Mouse (Mus musculus) ES-E14 (cell line): ENCODE data around the gene Yod1. TPM values are rescaled to one million over a fixed set of nuclear protein-coding genes. Genes with fewer than 3 reads are reported as not detected.

Source experiments
- DNase-seq: peaks from one replicate; pipeline ENCODE4 v3.0.0-alpha.2; 2013; ENCODE audit warnings: low read depth, low spot score
- H3K27ac ChIP-seq: 2 replicates; pipeline ENCODE4 v1.5.1; 2012; ENCODE audit warnings: low read depth, mild to moderate bottlenecking, low read length, moderate library complexity, mixed read lengths; ENCODE audit not compliant: poor library complexity, insufficient read depth, severe bottlenecking
- H3K36me3 ChIP-seq: 2 replicates; pipeline ENCODE4 v1.6.1; 2012; ENCODE audit warnings: mild to moderate bottlenecking, low read length, moderate library complexity, mixed read lengths; ENCODE audit not compliant: control insufficient read depth, poor library complexity, insufficient read depth, severe bottlenecking
- H3K4me1 ChIP-seq, 2 experiments: fragments of 150-350 bp in 1 of 2; sonication (generic) in 1 of 2; 2 replicates each; pipeline ENCODE4 v1.6.1; 2012; ENCODE audit warnings: low read length in 2 of 2, mild to moderate bottlenecking in 1 of 2, mixed read lengths in 1 of 2; ENCODE audit not compliant: control insufficient read depth in 2 of 2, insufficient read depth in 2 of 2, poor library complexity in 1 of 2
- H3K4me3 ChIP-seq, 2 experiments: fragments of 150-350 bp in 1 of 2; sonication (generic) in 1 of 2; 2 replicates each; pipeline ENCODE4 v1.5.1; 2012; ENCODE audit warnings: low read length in 2 of 2, low read depth in 1 of 2, mild to moderate bottlenecking in 1 of 2, mixed read lengths in 1 of 2; ENCODE audit not compliant: insufficient read depth in 1 of 2, poor library complexity in 1 of 2, severe bottlenecking in 1 of 2
- H3K9ac ChIP-seq: 2 replicates; pipeline ENCODE4 v1.6.1; 2012; ENCODE audit warnings: low read depth, mild to moderate bottlenecking, low read length, mixed read lengths; ENCODE audit not compliant: poor library complexity, insufficient read depth, severe bottlenecking
- H3K9me3 ChIP-seq: fragments of 150-350 bp; sonication (generic); 2 replicates; pipeline ENCODE4 v1.6.1; 2012; ENCODE audit warnings: low read depth, mild to moderate bottlenecking, low read length; ENCODE audit not compliant: control insufficient read depth, insufficient read depth
- CHD2 ChIP-seq: IDR thresholded peaks from 2 replicates; pipeline ENCODE4 v1.6.1; 2014; ENCODE audit warnings: mild to moderate bottlenecking, low read depth, low read length, inconsistent platforms
- HCFC1 ChIP-seq: IDR thresholded peaks from 2 replicates; pipeline ENCODE4 v1.6.1; 2012; ENCODE audit warnings: low read length, inconsistent platforms, borderline replicate concordance; ENCODE audit not compliant: insufficient read depth
- MAFK ChIP-seq: IDR thresholded peaks from 2 replicates; pipeline ENCODE4 v1.6.1; 2014; ENCODE audit warnings: mild to moderate bottlenecking, low read depth, low read length, inconsistent platforms; ENCODE audit not compliant: insufficient read depth
- ZC3H11A ChIP-seq: IDR thresholded peaks from 2 replicates; pipeline ENCODE4 v1.6.1; 2012; ENCODE audit warnings: low read depth, mild to moderate bottlenecking, inconsistent platforms, low read length, borderline replicate concordance
- ZNF384 ChIP-seq: IDR thresholded peaks from 2 replicates; pipeline ENCODE4 v1.6.1; 2012; ENCODE audit warnings: low read depth, low read length, inconsistent platforms
- in situ Hi-C, 2 experiments: fragments of 600-800 bp; cut with MboI; formaldehyde crosslinking; loops; one replicate each; pipeline ENCODE4 v1.15.1; 2025; ENCODE audit warnings: low sequenced_read_pairs in 2 of 2, inconsistent platforms in 1 of 2; ENCODE audit not compliant: unreplicated experiment in 2 of 2
- total RNA-seq: library from RNA; depleted of rRNA; stranded (reverse); fragments of 300-350 nt; gene quantifications from 2 replicates; pipeline ENCODE4 v1.2.3, GENCODE M21; 2012

Yod1 gene
- total RNA-seq, 1 experiment: 4.5 TPM

DNA sequence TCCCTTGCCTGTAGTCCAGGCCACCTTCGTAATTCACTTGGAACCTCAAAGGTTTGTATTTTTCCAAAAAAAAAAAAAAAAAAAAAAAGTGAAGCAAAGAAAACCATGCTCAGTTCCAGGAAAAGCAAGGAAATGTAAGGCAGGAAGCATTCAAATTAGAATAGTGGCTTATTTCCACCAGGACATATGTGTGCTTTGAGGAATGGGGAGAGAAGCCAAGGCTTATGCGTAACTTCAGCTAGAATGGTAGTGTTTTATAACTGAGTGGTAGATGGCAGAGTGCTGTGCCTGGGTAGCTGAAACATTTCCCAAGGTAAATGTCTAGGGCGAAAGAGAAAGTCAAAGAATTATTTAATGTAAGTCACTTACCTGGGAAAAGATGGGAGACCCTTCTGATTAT is 11.6 kb downstream of the Yod1 start:
- H3K4me1 ChIP-seq: no peaks in the 10 kb centered on the region; a peak in 1 of 4 replicates
- H3K9me3 ChIP-seq: no peaks in the 10 kb centered on the region
- no peak for DNase-seq
- no peak for TF ChIP-seq ZNF384
- no peak for TF ChIP-seq MAFK
- no peak for TF ChIP-seq CHD2
- no peak for TF ChIP-seq ZC3H11A
- TF ChIP-seq HCFC1: no peak
- H3K36me3 ChIP-seq: no peaks in the 10 kb centered on the region
- in situ Hi-C loops: no loop called here
- H3K9ac ChIP-seq: no peak overlapping the region
- no peak overlapping the region for H3K27ac ChIP-seq
- H3K4me3 ChIP-seq: no peak overlapping the region

DNA sequence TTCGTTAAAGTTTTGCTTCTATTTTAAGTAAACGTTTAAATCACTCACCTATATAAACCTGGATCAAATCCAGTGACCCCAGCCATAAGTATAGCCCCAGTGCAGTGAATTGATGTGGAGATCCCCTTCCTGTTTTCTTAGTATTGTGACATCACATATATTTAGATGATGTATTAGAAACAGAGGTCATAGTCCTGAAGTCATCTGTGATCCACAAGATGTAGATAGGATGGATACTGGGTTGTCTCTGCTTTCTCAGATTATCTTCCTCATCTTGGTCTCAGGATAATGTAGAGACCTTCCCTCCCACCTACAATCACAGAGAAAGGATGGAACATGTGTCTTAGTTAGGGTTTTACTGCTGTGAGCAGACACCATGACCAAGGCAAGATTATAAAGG is 12.0 kb downstream of the Yod1 start, which contains the start of gene Pfkfb2:
Pfkfb2 (minus strand) TSS at position 101 of the 400 bp plus-strand sequence.
- Histone ChIP-seq H3K27ac (no peak within 1 kb of the TSS), H3K36me3 (no peaks in the 10 kb centered on the region), H3K4me3 (no peak within 1 kb of the TSS), H3K4me1 (no peaks in the 10 kb centered on the region; a peak in 1 of 4 replicates), H3K9ac (no peak within 1 kb of the TSS), H3K9me3 (no peaks in the 10 kb centered on the region)
- DNase-seq: no peak
- in situ Hi-C loops: no loop called here
- TF ChIP-seq MAFK (no peak), ZNF384 (no peak), HCFC1 (no peak), CHD2 (no peak), ZC3H11A (no peak)

DNA sequence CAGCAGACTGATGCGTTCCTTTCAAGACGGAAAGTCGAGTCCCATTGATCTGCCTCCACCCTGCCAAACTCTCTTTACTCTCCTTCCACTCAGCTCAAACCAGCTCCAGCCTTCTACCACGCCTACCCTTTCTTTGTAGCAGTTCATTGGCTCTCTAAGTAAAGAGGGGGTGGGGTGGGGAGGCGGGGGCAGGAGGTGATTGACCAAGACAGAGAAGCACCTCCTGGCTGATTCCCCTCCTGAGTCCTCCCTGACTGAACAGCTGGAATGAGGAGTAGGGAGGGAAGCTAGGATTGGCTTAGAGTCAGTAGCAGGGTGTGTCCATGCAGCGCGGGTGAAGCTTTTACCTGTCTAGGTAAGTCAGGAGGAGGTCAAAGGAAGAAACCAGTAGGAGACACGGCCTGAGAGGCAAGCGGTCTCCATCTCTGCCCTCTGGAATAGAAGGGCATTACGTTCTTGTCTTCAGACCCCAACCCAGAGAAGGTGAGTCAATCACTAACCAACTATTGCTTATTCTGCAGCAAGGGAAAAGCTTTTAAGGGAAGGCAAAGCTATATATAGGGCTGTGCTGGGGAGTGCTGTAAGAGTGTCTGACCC is 14.7 kb downstream of the Yod1 start, which contains the start of gene AA986860:
AA986860 (plus strand) TSS at position 236 of the 597 bp plus-strand sequence.
- Histone ChIP-seq H3K36me3 (no peaks in the 10 kb centered on the region), H3K9ac (no peak within 1 kb of the TSS), H3K4me3 (peak within 1 kb of the TSS in 1 of 2 experiments; percentile 8; a peak in 1 of 4 replicates), H3K9me3 (no peaks in the 10 kb centered on the region), H3K4me1 (no peaks in the 10 kb centered on the region; a peak in 1 of 4 replicates), H3K27ac (no peak within 1 kb of the TSS)
- DNase-seq: peak; percentile 87
- in situ Hi-C loops: no loop called here
- no peak for TF ChIP-seq HCFC1
- no peak for TF ChIP-seq ZC3H11A
- no peak for TF ChIP-seq CHD2
- TF ChIP-seq MAFK: no peak
- TF ChIP-seq ZNF384: no peak

DNA sequence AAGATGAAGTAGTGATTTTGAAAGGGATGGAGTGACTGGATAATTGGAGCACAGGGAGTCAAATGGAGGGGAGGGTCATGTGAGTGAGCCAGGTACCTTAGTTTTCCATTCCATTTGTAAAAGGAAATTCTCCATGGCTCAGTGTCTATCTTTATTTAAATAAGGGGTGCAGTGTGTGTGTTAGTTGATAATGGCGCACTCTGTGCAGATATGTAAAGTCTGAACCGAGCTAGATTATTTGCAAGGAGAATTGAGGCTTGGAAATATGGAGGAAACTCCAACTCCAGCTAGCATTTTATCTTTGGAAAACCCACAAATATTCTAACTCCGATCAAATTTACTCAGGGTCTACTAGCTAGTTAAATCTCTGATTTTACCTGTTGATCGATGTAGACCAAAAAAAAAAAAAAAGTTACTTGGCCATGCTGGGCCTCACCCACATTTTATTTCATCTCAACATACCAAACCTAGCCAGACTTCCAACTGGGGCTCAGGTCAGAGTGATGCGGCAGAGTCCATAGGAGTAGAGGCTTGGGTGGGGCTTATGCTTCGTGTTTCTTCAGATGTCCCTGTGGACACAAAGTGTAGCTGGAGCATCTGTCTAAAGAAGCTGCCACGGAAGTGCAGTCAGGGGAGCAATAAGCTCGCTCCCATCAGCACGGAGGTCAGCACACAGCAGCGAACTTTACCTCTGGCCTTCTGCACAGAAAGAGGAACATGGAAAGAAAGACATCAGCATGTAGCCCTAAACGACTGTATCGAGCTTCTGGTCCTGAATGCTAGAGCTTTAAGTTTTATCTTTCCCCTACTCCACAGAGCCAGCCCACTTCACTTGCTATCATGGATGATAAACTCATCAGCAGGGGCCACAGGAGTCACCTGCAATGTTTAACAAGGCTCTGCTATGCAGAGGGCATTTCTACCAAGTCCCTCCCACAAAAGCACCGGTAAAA is 15.9 kb downstream of the Yod1 start:
- Histone ChIP-seq H3K4me3 (no peak overlapping the region), H3K9ac (no peak overlapping the region), H3K9me3 (no peaks in the 10 kb centered on the region), H3K4me1 (peaks cover 0 to 2% of the 10 kb centered on the region in 2 experiments; a peak in 1 of 4 replicates), H3K27ac (no peak overlapping the region), H3K36me3 (no peaks in the 10 kb centered on the region)
- TF ChIP-seq ZNF384 (no peak), CHD2 (no peak), MAFK (no peak), ZC3H11A (no peak), HCFC1 (no peak)
- in situ Hi-C loops: no loop called here
- no peak for DNase-seq
